ENCODE assay signal across 26 mouse cellular contexts in genomic region chr8:18217599-18217998, GRCm38 (mm10).
DNase-seq lines count a peak whose midpoint lies in the region; ATAC-seq and TF ChIP-seq lines count a peak whose summit lies in the region.
"Had no signal": no experiment of that assay in that cellular context is flagged by ENCODE, and none has a peak within 500 bp of the region (broad histone marks: within the 10 kb centered on the region; RNA-seq: fewer than 3 reads in every experiment).

No protein-coding gene starts in this region.

- TF ChIP-seq CTCF in forebrain, postnatal 0 days (IDR thresholded peaks at IDR 0.05; ENCODE audit: low read depth), result no peak
- no peak for TF ChIP-seq CTCF in liver, adult 2 months (IDR thresholded peaks at IDR 0.05; ENCODE audit: low read depth, low read length)
- no peak for TF ChIP-seq CTCF in brain, embryonic 14.5 days (IDR thresholded peaks at IDR 0.05; ENCODE audit: borderline replicate concordance, extremely low read depth, insufficient read depth, insufficient read length)

- no peaks in the 10 kb centered on the region for H3K9me3 ChIP-seq in forebrain, postnatal 0 days (ENCODE audit: low read length)
- no peaks in the 10 kb centered on the region for H3K9me3 ChIP-seq in forebrain, embryonic 13.5 days (replicated peaks)
- H3K9me3 ChIP-seq in liver, embryonic 11.5 days (ENCODE audit: control insufficient read depth, low read length), result no peaks in the 10 kb centered on the region
- H3K9me3 ChIP-seq: embryonic facial prominence, embryonic 10.5 days; embryonic facial prominence, embryonic 13.5 days; heart, embryonic 12.5 days; heart, embryonic 15.5 days; hindbrain, embryonic 10.5 days had no signal

- no peaks in the 10 kb centered on the region for H3K36me3 ChIP-seq in forebrain, postnatal 0 days (ENCODE audit: insufficient read depth)
- no peaks in the 10 kb centered on the region for H3K36me3 ChIP-seq in forebrain, embryonic 13.5 days (ENCODE audit: poor library complexity, severe bottlenecking)
- H3K36me3 ChIP-seq in liver, adult 2 months (ENCODE audit: control insufficient read depth, insufficient read depth, low read length), result no peaks in the 10 kb centered on the region
- no peaks in the 10 kb centered on the region for H3K36me3 ChIP-seq in liver, embryonic 11.5 days (ENCODE audit: control insufficient read depth, insufficient read depth, low read length)
- H3K36me3 ChIP-seq: embryonic facial prominence, embryonic 10.5 days; embryonic facial prominence, embryonic 13.5 days; heart, embryonic 12.5 days; heart, embryonic 15.5 days; hindbrain, embryonic 10.5 days had no signal

- no peaks in the 10 kb centered on the region for H3K4me1 ChIP-seq in forebrain, postnatal 0 days (ENCODE audit: insufficient read depth)
- no peaks in the 10 kb centered on the region for H3K4me1 ChIP-seq in forebrain, embryonic 13.5 days
- H3K4me1 ChIP-seq in liver, adult 2 months (ENCODE audit: control insufficient read depth, insufficient read depth, low read length), result peaks cover 5% of the 10 kb centered on the region
- no peaks in the 10 kb centered on the region for H3K4me1 ChIP-seq in liver, embryonic 11.5 days (replicated peaks; ENCODE audit: control insufficient read depth, insufficient read depth, low read length)
- H3K4me1 ChIP-seq: embryonic facial prominence, embryonic 10.5 days; embryonic facial prominence, embryonic 13.5 days; heart, embryonic 12.5 days; heart, embryonic 15.5 days; hindbrain, embryonic 10.5 days had no signal

- peak; percentile 40; the same call in 1 of the 2 replicates for ATAC-seq in forebrain, postnatal 0 days
- ATAC-seq in forebrain, embryonic 13.5 days, result no peak
- no peak for ATAC-seq in liver, embryonic 11.5 days (replicated peaks; ENCODE audit: low FRiP score)
- ATAC-seq: CD4-positive, CD25-positive, alpha-beta regulatory T cell, adult 4 months; intestine, postnatal 0 days had no signal

- H3K4me3 ChIP-seq in forebrain, postnatal 0 days (ENCODE audit: low read depth, low read length), result no peak overlapping the region
- no peak overlapping the region for H3K4me3 ChIP-seq in forebrain, embryonic 13.5 days
- H3K4me3 ChIP-seq in liver, adult 2 months (ENCODE audit: insufficient read depth, low read depth, low read length), result 0 out of 2 replicates have a peak overlapping the region, but pooled peaks have one; percentile 57
- no peak overlapping the region for H3K4me3 ChIP-seq in liver, embryonic 11.5 days (ENCODE audit: low read depth, low read length)
- H3K4me3 ChIP-seq: embryonic facial prominence, embryonic 10.5 days; embryonic facial prominence, embryonic 13.5 days; erythroblast, embryonic 14.5 days; heart, embryonic 12.5 days; heart, embryonic 15.5 days; hindbrain, embryonic 10.5 days had no signal

- WGBS in forebrain, postnatal 0 days, result 40% methylated on average over 2 of the region's 2 CpGs
- 69% methylated on average over 2 of the region's 2 CpGs for WGBS in forebrain, embryonic 13.5 days
- WGBS in liver, adult 2 months, result 16% methylated on average over 2 of the region's 2 CpGs
- WGBS in liver, embryonic 11.5 days, result 76% methylated on average over 2 of the region's 2 CpGs

- no peak for TF ChIP-seq POLR2A in liver, adult 2 months (IDR thresholded peaks at IDR 0.05; ENCODE audit: extremely low read depth, insufficient read depth, low read length)
- TF ChIP-seq POLR2A in brain, embryonic 14.5 days (IDR thresholded peaks at IDR 0.05; ENCODE audit: borderline replicate concordance, extremely low read depth, insufficient read depth, insufficient read length, poor library complexity, severe bottlenecking), result no peak

- no peak overlapping the region for H3K27ac ChIP-seq in forebrain, postnatal 0 days (ENCODE audit: low read depth, low read length)
- no peak overlapping the region for H3K27ac ChIP-seq in forebrain, embryonic 13.5 days
- H3K27ac ChIP-seq in liver, adult 2 months (replicated peaks; ENCODE audit: insufficient read depth, low read depth, low read length), result peak overlapping the region; percentile 41
- H3K27ac ChIP-seq in liver, embryonic 11.5 days (ENCODE audit: low read depth, low read length), result no peak overlapping the region
- H3K27ac ChIP-seq: embryonic facial prominence, embryonic 10.5 days; embryonic facial prominence, embryonic 13.5 days; heart, embryonic 15.5 days; hindbrain, embryonic 10.5 days; hindbrain, embryonic 14.5 days had no signal

- H3K27me3 ChIP-seq in forebrain, postnatal 0 days (ENCODE audit: insufficient read depth, low read length), result no peaks in the 10 kb centered on the region
- H3K27me3 ChIP-seq in forebrain, embryonic 13.5 days, result no peaks in the 10 kb centered on the region
- no peaks in the 10 kb centered on the region for H3K27me3 ChIP-seq in liver, adult 2 months (ENCODE audit: control insufficient read depth, insufficient read depth, low read length)
- H3K27me3 ChIP-seq in liver, embryonic 11.5 days (replicated peaks; ENCODE audit: control insufficient read depth, insufficient read depth, low read length), result no peaks in the 10 kb centered on the region
- H3K27me3 ChIP-seq: embryonic facial prominence, embryonic 13.5 days; heart, embryonic 12.5 days; heart, embryonic 15.5 days had no signal

- no peaks in the 10 kb centered on the region for H3K79me2 ChIP-seq in liver, adult 2 months (ENCODE audit: control insufficient read depth, insufficient read depth, low read length)

- no peak overlapping the region for H3K4me2 ChIP-seq in forebrain, postnatal 0 days (ENCODE audit: low read depth)
- no peak overlapping the region for H3K4me2 ChIP-seq in forebrain, embryonic 13.5 days
- H3K4me2 ChIP-seq in liver, embryonic 11.5 days, result no peak overlapping the region
- H3K4me2 ChIP-seq: embryonic facial prominence, embryonic 13.5 days; heart, embryonic 12.5 days; heart, embryonic 15.5 days; hindbrain, embryonic 14.5 days had no signal

- DNase-seq in cerebellum, postnatal 25 days, result peak; percentile 10 to 37
- DNase-seq in cerebellum, adult 11-12 months, result no peak
- no peak for DNase-seq in forebrain, postnatal 0 days
- DNase-seq in liver, adult 2 months (ENCODE audit: extremely low read depth, low read depth, low spot score), result peak; percentile 94
- DNase-seq in liver, embryonic 11.5 days (ENCODE audit: low spot score), result no peak
- DNase-seq in brain, embryonic 14.5 days (ENCODE audit: low read depth), result peak; percentile 47
- no peak for DNase-seq in ovary, postnatal 10 days (ENCODE audit: low spot score)
- DNase-seq: adrenal gland, adult 2 months; adrenal gland, postnatal 14 days; cerebellum, adult 18-20 months; cerebellum, adult 9-11 months; embryo, embryonic 11 days; gastrocnemius, postnatal 25 days; heart, adult 18-20 months; heart, postnatal 10 days; heart, postnatal 36 days had no signal

- no peak overlapping the region for H3K9ac ChIP-seq in forebrain, postnatal 0 days
- H3K9ac ChIP-seq in forebrain, embryonic 13.5 days, result no peak overlapping the region
- no peak overlapping the region for H3K9ac ChIP-seq in liver, adult 2 months (ENCODE audit: low read depth, low read length)
- H3K9ac ChIP-seq in liver, embryonic 11.5 days (ENCODE audit: low read depth, low read length), result no peak overlapping the region
- H3K9ac ChIP-seq: embryonic facial prominence, embryonic 13.5 days; heart, embryonic 12.5 days; heart, embryonic 15.5 days; hindbrain, embryonic 14.5 days had no signal

Comparison
In these comparisons a context has a peak if more than half of its experiments do, and no peak if none do; other contexts are left out.
1. DNase-seq: peak in cerebellum, postnatal 25 days (2 of 2), liver, adult 2 months (single experiment) and brain, embryonic 14.5 days (single experiment); none in cerebellum, adult 11-12 months (single experiment), forebrain, postnatal 0 days (single experiment), liver, embryonic 11.5 days (single experiment) and ovary, postnatal 10 days (single experiment).